Mouse (Mus musculus): ENCODE data around the gene Ttll5.

DNA sequence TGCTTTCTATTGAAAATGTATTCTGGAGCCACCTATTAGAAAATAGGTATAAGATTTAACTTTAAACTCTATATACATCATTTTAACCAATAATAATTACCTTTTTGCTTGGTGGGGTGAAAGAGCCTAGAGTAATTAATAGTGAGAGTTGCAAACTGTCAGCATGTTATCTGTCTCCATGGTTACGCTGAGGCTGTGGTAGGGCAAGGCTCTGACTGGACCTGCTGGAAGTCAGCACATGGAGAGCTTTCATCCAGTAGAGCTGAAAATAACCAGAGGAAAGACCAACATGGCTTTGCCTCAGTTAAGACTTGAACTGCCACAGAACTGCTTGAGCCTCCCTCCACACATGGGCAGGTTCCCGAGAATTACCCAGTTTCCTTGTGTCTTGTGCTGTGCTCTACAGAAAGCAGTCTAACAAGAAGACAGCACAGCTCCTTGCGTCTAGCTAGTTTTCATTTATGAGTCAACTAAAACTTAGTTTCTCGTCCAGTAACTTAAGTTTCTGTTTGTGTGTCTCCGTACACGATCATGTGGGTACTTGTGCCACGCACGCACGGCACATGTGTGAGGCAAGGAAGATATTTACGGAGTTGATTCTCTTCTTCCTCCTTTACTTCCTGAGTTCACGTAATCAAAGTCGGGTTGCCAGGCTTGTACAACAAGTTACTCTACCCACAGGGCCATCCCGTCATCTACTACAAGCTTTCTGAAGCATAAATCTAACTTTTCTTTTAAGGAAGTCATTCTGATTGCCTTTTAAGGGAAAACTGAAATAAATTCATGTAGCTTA is 88.4 kb downstream of the Ttll5 start:
- TF ChIP-seq POLR2A (IDR thresholded peaks at IDR 0.05; ENCODE audit: insufficient read depth, low read depth, low read length) (no peak), CTCF (IDR thresholded peaks at IDR 0.05) (no peak)
